Mouse (Mus musculus): ENCODE measurements around the gene Nid2. TPM values are rescaled to one million over a fixed set of nuclear protein-coding genes. Genes with fewer than 3 reads are reported as not detected.

Gene Nid2
- polyA plus RNA-seq, 1 experiment from 2014 or later = 37.9 TPM

- no peaks in the 10 kb centered on the region for H3K9me3 ChIP-seq (replicated peaks)
- peak within 1 kb of the TSS; percentile 88 for H3K9ac ChIP-seq (replicated peaks)
- WGBS = under 1% methylated on average over 79 of the region's 80 CpGs
- H3K36me3 ChIP-seq = peaks cover 25% of the 10 kb centered on the region
- peaks cover 33% of the 10 kb centered on the region for H3K4me1 ChIP-seq
- peak within 1 kb of the TSS; percentile 86 for H3K4me3 ChIP-seq (replicated peaks)
- ATAC-seq (ENCODE audit: low FRiP score) = peak; percentile 99
- peak within 1 kb of the TSS; percentile 89 for H3K27ac ChIP-seq (replicated peaks)
- H3K27me3 ChIP-seq (replicated peaks) = no peaks in the 10 kb centered on the region
- H3K4me2 ChIP-seq = peak within 1 kb of the TSS; percentile 63
Observed at GRCm38 (mm10) chr14:19823321-19824142, 72.5 kb downstream of the Nid2 start, which contains the start of gene Rtraf. TSS of gene Rtraf (minus strand) at chr14:19823824.

DNA sequence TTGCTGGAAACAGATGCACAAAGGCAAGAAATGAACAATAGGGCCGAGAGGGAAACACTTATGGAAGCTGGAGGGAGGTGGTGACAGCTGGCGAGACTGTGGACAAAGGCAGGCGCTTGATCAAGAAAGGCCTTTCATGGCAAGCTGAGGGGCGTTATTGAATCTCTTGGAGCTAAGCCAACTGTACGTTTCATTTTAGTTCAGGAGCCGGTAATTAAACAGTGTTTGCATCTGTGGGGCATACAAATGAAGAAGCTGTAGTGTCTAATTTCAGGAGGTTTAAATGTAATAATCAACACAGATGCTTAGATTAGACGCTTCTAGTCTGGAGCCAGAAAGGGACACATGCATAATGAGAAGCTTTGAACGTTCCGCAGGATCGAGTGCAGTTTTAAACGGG, 74.4 kb downstream of the Nid2 start:
- 17% methylated on average over 11 of the region's 11 CpGs for WGBS
- Histone ChIP-seq H3K36me3 (peaks cover 11% of the 10 kb centered on the region), H3K27ac (replicated peaks) (peak overlapping the region; percentile 64), H3K9me3 (replicated peaks) (no peaks in the 10 kb centered on the region), H3K27me3 (replicated peaks) (no peaks in the 10 kb centered on the region), H3K4me3 (replicated peaks) (no peak overlapping the region), H3K4me1 (peaks cover 29% of the 10 kb centered on the region), H3K9ac (replicated peaks) (no peak overlapping the region), H3K4me2 (peak overlapping the region; percentile 26; the same call in 1 of the 2 replicates)
- no peak for ATAC-seq (ENCODE audit: low FRiP score)

- no peak overlapping the region for H3K27ac ChIP-seq (replicated peaks)
- no peak overlapping the region for H3K9ac ChIP-seq (replicated peaks)
- 92% methylated on average over 3 of the region's 3 CpGs for WGBS
Observed at GRCm38 (mm10) chr14:19836289-19836688, 85.2 kb downstream of the Nid2 start.

DNA sequence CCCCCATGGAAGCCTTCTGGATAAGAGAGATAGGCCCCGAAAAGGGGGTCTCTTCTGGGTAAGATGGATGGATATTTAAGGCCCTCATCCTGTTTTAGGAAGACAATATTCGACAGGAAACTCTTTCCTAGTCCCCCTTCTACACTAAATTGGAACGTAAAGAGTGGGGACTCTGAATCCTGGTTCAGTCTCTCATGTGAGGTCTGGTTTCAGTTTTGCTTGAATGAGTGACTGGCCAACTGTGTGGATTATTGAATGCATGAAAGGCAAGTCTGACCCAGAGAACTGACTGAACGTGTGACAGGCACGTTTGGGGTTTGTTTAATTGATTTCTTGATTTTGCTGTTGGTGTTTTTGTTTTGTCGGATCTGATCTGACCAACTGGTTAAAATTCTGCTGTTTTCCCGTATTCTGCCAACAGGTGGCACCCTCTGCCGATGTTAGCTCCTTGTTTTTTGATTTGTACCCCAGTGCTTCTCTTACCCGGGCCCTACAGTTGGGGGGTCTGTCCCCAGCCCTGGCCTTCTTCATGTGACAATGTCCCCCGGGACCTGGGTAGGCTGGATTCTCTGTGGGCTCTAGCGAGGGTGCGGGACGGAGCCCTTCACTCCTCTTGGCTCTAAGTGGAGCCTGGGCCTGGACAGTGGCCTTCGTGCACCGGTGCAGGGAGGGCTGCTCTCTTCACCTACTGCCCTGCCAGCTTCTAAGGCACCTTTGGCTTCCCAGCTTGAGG, 88.7 kb downstream of the Nid2 start:
- peak overlapping the region; percentile 24; the same call in 1 of the 2 replicates for H3K4me3 ChIP-seq (replicated peaks)
- H3K4me2 ChIP-seq = peak overlapping the region; percentile 56
- no peaks in the 10 kb centered on the region for H3K27me3 ChIP-seq (replicated peaks)
- H3K27ac ChIP-seq (replicated peaks) = no peak overlapping the region
- H3K4me1 ChIP-seq = peaks cover 2% of the 10 kb centered on the region; the same call in 1 of the 2 replicates
- peak; percentile 66; the same call in 1 of the 2 replicates for ATAC-seq (ENCODE audit: low FRiP score)
- no peaks in the 10 kb centered on the region for H3K9me3 ChIP-seq (replicated peaks)
- peak overlapping the region; percentile 42; the same call in 1 of the 2 replicates for H3K9ac ChIP-seq (replicated peaks)
- H3K36me3 ChIP-seq = no peaks in the 10 kb centered on the region
- WGBS = 24% methylated on average over 15 of the region's 15 CpGs

More at GRCm38 (mm10) chr14:19836289-19836688, 85.2 kb downstream of the Nid2 start:
- Histone ChIP-seq H3K4me3 (replicated peaks) (no peak overlapping the region), H3K4me2 (no peak overlapping the region), H3K9me3 (replicated peaks) (no peaks in the 10 kb centered on the region), H3K4me1 (peaks cover 2% of the 10 kb centered on the region; the same call in 1 of the 2 replicates), H3K36me3 (no peaks in the 10 kb centered on the region), H3K27me3 (replicated peaks) (no peaks in the 10 kb centered on the region)
- no peak for ATAC-seq (ENCODE audit: low FRiP score)

- no peak overlapping the region for H3K9ac ChIP-seq (replicated peaks)
- WGBS = 47% methylated on average over 3 of the region's 3 CpGs
Observed at GRCm38 (mm10) chr14:19853471-19853870, 102.4 kb downstream of the Nid2 start.

GRCm38 (mm10) chr14:19858279-19858678, 107.2 kb downstream of the Nid2 start:
- WGBS = 80% methylated on average over 2 of the region's 2 CpGs
- H3K27ac ChIP-seq (replicated peaks) = no peak overlapping the region
- no peaks in the 10 kb centered on the region for H3K9me3 ChIP-seq (replicated peaks)
- H3K4me2 ChIP-seq = no peak overlapping the region
- H3K4me1 ChIP-seq = peaks cover 3% of the 10 kb centered on the region; the same call in 1 of the 2 replicates
- H3K9ac ChIP-seq (replicated peaks) = no peak overlapping the region
- H3K36me3 ChIP-seq = no peaks in the 10 kb centered on the region
- H3K4me3 ChIP-seq (replicated peaks) = no peak overlapping the region
- no peak for ATAC-seq (ENCODE audit: low FRiP score)
- H3K27me3 ChIP-seq (replicated peaks) = no peaks in the 10 kb centered on the region

More at GRCm38 (mm10) chr14:19853471-19853870, 102.4 kb downstream of the Nid2 start:
- Histone ChIP-seq H3K4me3 (replicated peaks) (no peak overlapping the region), H3K36me3 (no peaks in the 10 kb centered on the region), H3K27ac (replicated peaks) (no peak overlapping the region), H3K4me2 (no peak overlapping the region), H3K27me3 (replicated peaks) (no peaks in the 10 kb centered on the region), H3K9me3 (replicated peaks) (no peaks in the 10 kb centered on the region), H3K4me1 (no peaks in the 10 kb centered on the region)
- ATAC-seq (ENCODE audit: low FRiP score) = no peak

GRCm38 (mm10) chr14:19858808-19859776, 108.0 kb downstream of the Nid2 start:
- no peak overlapping the region for H3K27ac ChIP-seq (replicated peaks)
- no peak; the same call in 1 of the 2 replicates for ATAC-seq (ENCODE audit: low FRiP score)
- WGBS = 41% methylated on average over 8 of the region's 8 CpGs
- peak overlapping the region; percentile 35; the same call in 1 of the 2 replicates for H3K4me2 ChIP-seq
- no peaks in the 10 kb centered on the region for H3K36me3 ChIP-seq
- H3K27me3 ChIP-seq (replicated peaks) = no peaks in the 10 kb centered on the region
- peaks cover 3% of the 10 kb centered on the region; the same call in 1 of the 2 replicates for H3K4me1 ChIP-seq
- H3K9ac ChIP-seq (replicated peaks) = no peak overlapping the region
- H3K4me3 ChIP-seq (replicated peaks) = no peak overlapping the region
- H3K9me3 ChIP-seq (replicated peaks) = no peaks in the 10 kb centered on the region

DNA sequence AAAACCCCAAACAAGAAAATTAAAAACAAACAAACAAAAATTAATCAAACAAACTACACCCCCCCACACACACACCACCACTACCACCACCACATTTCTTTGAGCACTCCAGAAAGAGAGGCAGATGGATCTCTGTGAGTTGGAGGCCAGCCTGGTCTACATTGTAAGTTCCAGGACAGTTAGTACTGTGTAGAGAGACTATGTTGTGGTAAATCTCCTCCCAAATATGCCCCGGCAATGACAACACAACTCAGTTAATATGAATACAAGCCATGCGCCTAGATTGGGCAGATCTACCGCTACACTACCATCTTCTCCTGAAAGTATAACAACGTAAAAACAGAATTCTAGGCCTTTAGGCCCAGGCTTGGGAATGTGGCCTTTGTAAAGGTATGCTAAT, 109.2 kb downstream of the Nid2 start:
- Histone ChIP-seq H3K27me3 (replicated peaks) (no peaks in the 10 kb centered on the region), H3K36me3 (no peaks in the 10 kb centered on the region), H3K4me1 (peaks cover 3% of the 10 kb centered on the region; the same call in 1 of the 2 replicates), H3K27ac (replicated peaks) (no peak overlapping the region), H3K4me2 (no peak overlapping the region), H3K9ac (replicated peaks) (no peak overlapping the region), H3K9me3 (replicated peaks) (no peaks in the 10 kb centered on the region), H3K4me3 (replicated peaks) (no peak overlapping the region)
- ATAC-seq (ENCODE audit: low FRiP score) = no peak
- 95% methylated on average over 4 of the region's 4 CpGs for WGBS

Other genes with a start within 250 kb of the Nid2 start
- 0.17 and 0.46 TPM in 2 replicates for gene Gm2244, start 201.3 kb upstream of the Nid2 start, polyA plus RNA-seq (2015; fragmentation: Nextera tagmentation; extraction: Ambion mirVana)
- gene Gm2237, start 166.1 kb upstream of the Nid2 start, polyA plus RNA-seq (2015; fragmentation: Nextera tagmentation; extraction: Ambion mirVana) = 4.3 and 6.1 TPM in 2 replicates
- gene Gm5458, start 148.7 kb upstream of the Nid2 start, polyA plus RNA-seq (2015; fragmentation: Nextera tagmentation; extraction: Ambion mirVana) = not detected in 2 replicates
- gene Rtraf, start 72.6 kb downstream of the Nid2 start, polyA plus RNA-seq (2015; fragmentation: Nextera tagmentation; extraction: Ambion mirVana) = 156 and 162 TPM in 2 replicates
- gene Gng2, start 226.4 kb downstream of the Nid2 start, polyA plus RNA-seq (2015; fragmentation: Nextera tagmentation; extraction: Ambion mirVana) = 294 and 351 TPM in 2 replicates